Mouse (Mus musculus) right cerebral cortex, postnatal 36 days (tissue): ENCODE measurements around the gene Fam171a2.

Source experiments
- DNase-seq, 2 experiments: peaks; one replicate each; pipeline ENCODE4 v3.0.0; 2022; ENCODE audit warnings: low spot score in 2 of 2, mixed read lengths in 1 of 2

Fam171a2 gene

DNA sequence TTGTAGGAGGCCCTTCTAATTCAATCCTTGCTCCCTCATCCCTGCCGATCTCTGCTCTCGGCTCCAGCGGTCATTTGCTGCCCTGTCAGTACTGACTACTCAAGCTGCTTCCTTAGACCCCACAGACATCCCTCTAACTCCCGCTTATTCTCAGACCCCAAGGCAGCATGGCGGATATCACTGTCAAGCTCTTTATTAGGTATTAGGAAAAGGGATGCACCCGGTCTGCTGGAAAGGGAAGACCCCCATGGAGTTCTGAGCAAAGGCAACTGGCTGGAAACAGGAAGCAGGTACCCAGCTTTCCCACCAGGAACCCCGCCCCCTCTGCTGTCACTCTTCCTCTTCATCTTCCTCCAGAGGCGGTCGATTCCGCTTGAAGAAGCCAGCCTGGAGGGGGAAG lies 5.6 kb upstream of the Fam171a2 start:
- no peak for DNase-seq

DNA sequence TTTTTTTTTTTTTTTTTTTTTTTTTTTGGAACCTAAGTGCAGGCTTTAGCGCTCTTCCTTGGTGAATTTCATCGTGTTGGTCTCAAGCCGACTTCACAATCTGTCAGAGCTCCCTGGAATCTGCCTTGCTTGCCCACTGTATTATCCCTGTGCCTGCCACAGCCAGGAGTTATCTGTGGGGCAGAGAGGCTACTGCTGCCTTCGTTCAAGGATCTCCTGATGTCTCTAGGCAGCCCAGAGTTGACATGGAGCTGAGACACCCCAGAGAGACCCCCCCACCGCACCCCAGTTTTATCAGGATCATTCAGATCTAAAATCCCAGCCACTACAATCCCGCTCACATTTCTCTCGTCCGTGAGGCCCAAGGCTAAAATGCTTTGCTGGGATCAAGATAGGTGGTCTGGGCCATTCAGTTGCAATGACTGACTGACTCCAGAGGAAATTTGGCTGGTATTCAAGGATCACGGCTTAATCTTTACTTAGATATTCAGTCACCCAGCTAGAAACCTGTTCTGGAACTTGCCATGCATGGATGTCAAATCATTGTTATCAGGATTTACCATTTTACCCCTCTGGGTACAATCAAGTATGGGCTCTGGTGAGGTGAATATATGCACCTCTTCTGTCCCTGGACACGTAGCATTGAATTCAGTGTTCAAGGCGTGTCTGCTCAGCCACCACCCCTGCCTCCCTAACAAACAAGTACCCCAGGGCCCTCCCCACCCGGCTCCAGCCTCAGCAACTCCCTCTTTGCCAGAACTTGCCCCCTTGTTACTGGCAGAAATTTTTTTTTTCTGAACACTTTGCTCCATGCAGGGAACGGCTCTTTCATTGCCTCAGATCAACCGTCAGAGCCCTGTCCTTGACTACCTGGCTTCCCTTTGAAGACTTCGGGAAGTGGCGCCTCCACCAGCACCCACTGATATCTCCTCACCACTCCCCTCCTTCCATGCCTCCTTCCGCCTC lies 1.8 kb upstream of the Fam171a2 start:
- DNase-seq, result no peak

DNA sequence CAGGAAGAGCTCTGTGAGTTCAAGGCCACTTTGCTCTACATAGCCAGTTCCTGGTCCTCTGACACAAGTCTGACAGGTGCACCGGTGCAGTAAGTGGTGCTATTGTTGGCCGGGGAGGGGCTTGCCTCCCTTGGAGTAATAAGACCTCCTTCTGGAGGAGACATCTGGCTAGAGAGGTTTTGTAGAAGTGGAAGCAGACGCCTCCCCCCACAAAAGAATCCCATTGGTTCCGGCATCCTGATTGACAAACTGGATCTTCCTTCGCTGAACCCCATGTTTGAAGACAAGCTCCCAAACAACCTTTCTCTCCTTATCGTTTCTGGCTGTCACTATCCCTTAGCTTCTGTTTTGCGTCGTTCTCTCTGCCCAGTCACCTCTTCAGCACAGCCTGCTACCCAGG lies 845 bp upstream of the Fam171a2 start:
- no peak for DNase-seq

DNA sequence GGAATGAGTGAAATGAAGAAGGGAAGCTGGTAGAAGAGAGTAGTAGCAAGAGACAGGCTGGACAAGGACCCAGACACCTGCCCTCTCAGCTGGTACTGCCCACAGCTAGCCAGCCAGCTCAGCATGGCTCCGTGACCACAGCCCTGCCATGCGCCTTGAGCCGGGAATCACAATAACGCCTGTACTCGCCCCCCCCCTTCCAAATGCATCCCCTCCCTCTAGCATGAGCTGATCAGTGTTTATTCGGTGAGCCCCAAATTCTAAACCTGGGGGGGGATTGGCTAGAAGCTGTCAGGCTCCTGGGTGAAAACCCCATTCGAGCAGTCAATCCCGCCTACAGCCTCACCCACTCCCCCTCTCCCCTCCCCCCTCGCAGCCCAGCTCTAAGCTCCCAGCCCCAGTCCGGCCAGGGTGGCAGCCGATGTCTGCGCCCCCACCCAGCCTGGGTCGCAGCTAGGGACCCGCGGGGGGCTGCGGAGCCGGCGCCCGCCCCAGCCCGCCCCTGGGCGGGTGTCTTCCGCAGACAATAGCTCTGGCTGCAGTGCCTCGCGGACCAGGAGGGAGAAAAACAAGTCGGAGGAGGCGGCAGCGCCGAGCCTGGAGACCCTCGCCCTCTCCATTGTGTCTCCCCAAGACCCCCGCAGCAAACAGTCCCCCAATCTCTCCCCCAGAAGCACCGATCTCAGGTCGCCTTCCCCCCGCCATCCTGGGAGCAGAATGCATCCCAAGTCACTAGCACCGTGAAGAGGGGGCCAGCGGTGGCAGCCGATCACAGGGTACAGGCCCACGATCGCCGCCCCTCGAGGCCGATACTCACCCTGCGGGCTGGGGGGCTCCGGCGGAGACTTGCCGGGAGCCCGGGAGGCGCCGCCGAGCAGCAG lies 661 bp downstream of the Fam171a2 start:
- DNase-seq, result no peak

DNA sequence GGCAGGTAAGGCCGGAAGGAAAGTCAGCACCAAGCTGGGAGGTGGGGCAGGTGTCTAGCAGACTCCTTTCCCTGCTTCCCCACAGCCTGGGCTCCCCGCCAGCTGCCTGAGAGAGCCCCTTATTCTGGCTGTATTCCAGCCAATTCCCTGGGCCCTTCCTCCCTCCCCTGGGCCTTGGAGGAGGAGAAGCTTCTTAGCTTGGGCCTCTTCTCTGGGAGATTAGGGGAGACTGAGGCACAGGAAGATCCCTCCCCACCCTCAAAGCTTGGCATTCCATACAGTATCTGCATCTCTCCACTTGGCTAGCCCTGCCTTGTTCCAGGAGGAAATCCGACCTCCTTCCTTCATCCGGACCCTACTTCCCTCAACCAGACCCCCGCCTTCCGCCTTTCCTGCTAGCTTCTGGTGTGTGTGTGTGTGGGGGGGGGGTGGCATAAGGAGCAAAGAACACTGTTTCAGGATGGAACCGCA lies 1.6 kb downstream of the Fam171a2 start:
- DNase-seq, result no peak

DNA sequence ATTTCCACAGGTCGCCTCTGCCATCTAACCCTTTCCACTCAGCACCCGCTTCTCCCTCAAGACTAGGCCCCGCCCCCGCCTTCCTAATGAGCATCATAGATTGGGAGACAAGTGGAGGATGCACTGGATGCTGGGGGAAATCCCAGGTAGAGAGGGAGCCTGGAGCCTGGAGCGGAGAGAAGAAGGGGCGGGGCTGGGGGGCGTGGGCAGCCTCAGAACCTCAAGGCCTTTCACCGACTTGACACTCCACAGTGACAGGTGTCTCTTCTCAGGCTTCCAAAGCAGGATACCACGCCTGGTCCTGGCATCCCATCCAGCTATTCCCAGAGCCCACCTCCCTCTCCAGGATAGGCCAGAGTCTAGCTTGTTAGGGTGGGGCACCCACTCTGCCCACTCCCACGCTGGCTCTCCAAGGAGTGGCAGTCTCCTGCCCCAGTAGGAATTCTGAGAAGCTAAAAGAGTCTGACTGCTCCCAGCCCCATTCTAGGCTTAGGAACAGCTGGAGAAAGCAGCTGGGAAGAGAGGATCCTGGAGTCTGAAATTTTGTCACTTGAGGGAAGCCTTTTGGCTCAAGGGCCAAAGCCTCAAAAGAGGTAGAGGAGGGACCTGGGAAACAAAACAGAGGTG lies 2.1 kb downstream of the Fam171a2 start:
- DNase-seq, result no peak

DNA sequence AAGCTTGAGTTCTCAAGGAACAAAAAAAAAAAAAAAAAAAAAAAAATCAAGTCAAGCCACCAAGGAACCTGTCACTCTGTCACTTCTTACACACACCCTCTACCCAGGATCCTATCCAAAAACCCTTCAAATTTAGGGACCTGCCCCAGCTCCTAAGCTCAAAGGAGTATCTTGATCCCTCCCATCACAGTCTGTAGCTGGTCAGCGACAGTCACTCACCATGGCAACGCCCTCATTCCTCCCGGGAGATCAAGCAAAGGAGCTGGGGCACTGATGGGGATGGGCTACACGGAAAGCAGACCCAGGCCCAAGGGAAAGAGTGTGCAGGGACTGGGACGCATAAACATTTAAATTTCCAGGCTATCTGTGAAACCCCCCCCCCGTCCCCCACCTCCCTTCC lies 2.7 kb downstream of the Fam171a2 start:
- DNase-seq, result no peak

DNA sequence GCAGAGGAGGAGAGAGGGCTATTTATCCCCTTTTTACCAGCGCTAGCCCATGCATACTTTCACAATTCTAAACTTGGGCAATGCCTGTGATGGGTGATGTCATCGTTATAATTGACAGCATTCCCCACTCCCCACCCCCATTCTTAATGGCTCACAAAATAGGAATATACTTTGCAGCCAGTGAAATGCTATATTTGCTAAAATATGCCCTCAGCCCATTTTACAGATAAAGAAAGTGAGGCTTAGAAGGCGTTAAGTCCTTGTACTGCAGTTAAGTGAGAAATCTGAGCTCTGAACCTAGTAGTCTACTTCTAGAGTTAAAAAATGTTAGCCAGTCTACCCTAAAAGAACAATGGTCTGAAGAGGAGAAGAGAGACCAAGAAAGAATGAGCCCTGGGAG lies 3.2 kb downstream of the Fam171a2 start:
- no peak for DNase-seq

DNA sequence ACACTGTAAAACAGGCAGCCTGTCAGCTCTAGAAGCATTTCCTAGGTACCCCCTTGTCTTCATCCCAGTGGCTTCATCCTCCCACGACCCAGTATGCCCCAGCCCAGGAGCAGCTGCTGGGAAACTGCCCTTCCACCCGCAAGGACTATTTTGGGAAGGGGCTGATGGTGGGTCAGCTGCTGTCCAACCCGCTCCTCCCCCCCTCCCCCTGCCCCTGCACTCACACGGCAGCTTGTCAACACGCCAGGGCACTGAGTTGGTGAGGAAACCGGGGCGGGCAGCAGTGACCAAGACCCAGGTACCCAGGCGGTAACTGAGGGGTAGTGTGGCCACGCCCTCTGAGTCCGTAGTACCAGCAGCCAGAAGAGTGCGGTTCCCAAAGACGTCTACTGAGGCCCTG lies 3.7 kb downstream of the Fam171a2 start:
- DNase-seq, result no peak

DNA sequence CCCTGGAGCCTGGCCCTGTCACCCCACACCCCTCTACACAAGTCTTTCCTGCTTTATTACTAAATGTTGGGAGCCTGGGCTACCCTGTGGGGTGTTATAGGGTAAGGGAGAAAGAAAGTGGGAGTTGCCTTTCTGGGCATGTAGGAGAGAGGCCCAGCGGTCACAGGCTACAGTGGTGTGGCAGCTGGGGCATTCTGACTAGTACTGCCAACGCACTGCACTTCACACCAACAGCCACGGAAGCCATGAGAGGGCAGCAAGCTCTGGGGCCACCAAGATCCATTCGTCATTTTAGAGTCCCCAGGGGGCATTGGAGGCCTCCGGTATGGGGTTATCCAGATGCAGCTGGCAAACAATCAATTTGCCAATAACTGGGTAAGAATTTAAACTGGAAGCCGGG lies 5.4 kb downstream of the Fam171a2 start:
- DNase-seq, result no peak

DNA sequence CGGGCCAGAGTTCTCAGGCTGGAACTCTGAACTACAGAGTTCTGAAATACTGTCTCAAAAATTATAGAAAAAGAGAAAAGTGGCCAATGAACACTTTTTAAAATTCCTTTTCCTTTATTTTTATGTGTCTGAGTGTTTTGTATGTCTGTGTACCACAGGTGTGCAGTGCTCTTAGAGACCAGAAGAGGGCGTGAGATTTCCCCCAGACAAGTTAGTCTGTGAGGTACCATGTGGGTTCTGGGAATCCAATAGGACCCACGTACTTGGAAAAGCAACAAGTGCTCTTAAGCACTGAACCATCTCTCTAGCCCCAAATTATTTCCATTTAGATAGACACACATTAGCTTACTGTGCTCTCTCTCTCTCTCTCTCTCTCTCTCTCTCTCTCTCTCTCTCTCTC lies 6.0 kb downstream of the Fam171a2 start:
- no peak for DNase-seq

DNA sequence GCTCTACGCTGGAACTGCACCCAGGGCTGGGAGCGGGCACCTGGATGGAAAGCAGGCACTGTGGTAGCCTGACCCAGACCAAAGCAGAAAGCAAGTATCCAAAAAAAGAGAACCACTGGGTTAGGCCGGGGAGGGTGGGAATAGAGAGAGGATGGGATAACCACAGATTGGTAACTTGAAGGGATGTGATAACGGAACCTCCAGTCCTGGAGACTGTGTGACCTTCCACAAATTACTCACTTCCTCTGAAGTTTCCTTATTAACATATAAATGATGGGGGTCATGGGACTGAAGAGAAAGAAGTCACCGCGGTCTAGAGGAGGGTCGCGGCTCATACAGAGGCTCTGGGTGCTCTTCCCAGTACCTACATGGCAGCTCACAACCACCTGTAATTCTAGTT lies 7.2 kb downstream of the Fam171a2 start:
- DNase-seq, result no peak

DNA sequence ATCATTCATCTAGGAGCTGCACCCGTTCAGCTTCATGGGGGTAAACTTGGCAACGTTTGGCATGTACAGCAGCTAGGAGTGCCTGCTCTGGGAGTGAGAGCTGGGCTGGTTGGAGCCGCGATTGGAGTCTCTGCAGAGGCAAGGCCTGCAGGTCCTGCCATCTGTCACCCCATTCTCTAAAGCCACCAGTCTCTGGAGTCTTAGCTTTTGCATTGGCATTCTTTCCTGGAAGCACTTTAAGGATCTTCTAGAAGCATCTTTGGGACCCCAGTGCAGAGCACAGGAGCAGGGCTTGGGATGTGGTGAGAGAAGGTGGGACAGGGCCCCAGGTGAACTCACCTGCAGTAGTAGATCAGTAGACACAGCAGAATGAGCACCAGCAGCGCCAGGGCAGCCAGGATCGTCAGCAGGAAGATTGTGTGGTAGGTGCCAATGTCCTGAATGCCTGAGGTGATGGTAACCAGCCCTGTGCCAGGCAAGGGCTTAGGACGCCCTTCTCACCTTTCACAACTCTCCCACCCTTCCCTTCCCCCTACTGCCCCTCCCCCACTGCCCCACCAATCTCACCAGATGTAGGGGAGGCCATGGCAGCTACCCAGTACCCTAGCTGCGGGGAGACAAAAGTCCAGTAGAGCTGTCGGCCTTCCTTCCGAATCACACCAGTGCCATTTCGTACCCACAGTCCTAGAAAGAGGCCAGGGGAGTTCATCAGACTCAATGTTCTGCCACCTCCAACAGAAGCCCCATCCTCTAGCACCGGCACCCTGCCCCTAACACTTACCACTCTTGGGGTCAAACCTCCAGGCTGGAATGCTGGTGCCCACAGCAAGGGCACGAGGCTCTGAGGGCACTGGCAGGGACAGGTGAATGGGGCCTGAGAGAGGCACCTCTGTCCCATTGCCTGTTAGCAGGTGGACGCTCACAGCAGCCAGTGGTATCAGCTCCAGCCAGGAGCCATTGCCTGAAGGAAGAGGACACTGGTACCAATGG lies 8.1 kb downstream of the Fam171a2 start:
- no peak for DNase-seq

DNA sequence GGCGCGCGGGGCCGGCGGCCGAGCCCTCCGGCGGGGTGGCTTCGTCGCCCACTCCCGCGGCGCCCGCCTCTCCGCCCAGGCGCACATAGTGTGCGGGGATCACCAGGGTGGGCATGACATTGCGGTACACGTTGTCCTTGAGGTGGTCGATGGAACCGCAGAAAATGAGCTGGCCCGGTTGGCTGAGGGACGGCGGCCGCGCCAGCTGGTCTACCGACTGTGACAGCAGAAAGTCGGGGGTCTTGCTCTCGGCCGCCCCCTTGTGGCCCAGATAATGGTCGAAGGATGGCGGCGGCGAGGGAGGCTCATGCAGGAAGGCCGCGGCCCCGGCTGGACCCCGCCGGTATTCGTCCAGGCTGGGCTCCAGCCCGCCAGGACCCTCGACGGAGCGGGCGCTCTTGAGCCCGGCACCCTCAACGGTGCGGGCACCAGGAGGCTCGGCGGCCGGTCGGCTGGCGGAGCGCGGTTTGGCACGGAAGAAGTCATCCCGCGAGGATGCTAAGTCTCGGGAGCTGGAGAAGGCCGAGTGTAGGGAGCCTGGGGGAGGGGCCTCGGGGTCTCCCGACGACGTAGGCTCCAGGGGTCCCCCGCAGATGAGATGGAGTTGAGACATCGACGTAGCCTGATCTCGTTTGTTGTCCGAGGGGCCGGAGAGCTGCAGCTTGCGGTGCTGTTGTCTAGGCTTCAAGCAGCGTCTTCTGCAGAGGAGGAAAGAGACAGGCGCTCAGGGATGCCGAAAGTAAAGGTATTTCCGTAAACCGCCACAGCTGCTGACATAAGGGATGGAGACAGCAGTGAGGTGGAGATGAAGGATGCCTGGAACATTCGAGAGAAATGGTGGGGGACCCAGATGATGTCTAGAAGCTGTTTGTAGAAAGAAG lies 9.0 kb downstream of the Fam171a2 start:
- peak in 1 of 2 experiments; percentile 51 for DNase-seq

DNA sequence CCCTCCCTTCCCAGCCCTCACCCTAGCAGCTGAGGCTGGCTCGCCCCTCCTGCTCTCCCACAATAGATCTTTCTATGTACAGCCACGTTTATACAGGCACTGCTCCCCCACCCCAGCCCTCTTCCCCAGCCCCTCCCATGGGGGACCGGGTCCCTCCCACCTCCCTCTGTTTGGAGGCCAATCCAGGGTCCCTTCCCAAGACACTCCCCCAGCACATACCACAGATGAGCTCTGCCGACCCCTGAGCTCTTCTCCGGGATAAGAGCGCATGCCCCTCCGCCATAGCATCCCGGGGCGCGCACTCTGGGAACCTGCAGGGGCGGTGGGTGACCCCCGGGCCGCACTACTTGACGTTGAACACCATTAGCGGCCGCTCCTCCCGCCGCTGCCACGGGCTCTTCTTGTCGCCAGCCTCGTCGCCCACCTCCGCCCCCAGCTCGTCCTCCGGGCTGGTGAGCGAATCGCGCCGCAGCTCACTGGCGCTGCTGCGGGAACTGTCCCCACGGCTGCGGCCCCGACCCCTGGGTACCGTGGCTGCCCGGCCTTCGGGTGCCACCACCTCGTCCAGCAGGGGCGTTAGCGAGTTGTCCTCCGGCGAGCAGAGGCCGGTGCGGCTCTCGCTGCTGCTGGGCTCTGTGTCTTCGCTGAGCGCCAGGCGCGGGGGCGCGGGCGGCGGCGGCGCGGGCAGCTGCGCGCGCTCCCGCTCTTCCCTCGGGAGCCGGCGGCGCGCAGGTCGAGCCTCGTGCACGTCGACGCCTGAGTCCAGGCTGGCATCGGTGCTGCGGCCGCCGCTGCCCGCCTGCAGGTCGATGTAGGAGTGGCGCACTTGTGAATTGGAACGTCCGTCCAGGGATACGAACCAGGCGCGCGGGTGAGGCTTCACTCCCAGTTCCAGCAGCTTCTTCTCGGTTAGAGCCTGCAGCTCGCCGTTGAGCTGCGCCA lies 10.1 kb downstream of the Fam171a2 start:
- DNase-seq, result peak in 1 of 2 experiments; percentile 59

DNA sequence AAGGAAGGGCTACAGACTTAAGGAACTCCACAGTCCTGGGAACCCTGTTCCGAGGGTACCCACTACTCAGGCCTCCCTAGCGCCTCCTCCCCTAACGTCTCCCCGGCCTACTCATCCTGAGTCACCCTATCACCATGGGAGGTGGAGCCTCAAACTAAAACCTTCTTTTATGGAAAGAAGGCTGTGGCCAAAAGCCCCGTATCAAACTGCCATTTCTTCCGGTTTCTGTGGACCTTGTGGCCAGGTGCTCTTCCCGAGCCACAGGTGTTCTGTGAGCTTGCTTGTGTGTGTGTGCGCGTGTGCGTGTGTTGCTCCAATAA lies 11.1 kb downstream of the Fam171a2 start:
- DNase-seq, result no peak

DNA sequence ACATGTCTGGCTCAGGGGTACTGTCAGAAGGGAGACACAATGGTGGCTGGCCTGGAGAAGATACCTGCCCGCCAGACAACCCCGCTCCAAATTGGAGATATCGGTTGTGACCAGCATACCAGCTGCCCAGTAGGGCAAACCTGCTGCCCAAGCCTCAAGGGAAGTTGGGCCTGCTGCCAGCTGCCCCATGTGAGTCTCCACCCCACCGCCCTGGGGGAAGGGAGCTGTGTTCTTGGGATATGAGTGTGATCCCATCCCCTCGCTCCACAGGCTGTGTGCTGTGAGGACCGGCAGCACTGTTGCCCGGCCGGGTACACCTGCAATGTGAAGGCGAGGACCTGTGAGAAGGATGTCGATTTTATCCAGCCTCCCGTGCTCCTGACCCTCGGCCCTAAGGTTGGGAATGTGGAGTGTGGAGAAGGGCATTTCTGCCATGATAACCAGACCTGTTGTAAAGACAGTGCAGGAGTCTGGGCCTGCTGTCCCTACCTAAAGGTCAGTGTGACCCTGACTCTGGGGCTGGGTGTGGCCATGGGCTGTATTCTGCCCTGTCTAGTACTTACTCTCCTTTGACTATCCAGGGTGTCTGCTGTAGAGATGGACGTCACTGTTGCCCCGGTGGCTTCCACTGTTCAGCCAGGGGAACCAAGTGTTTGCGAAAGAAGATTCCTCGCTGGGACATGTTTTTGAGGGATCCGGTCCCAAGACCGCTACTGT lies 11.6 kb downstream of the Fam171a2 start:
- no peak for DNase-seq
